Mouse (Mus musculus) G1E (cell line): ENCODE results near the gene Anks6. TPM values are rescaled to one million over a fixed set of nuclear protein-coding genes. Genes with fewer than 3 reads are reported as not detected.

Experiments
- ATAC-seq: 2 replicates; pipeline ENCODE4 v1.8.0; 2016; ENCODE audit warnings: mild to moderate bottlenecking; ENCODE audit not compliant: insufficient number of reproducible peaks, poor library complexity, low FRiP score, severe bottlenecking; ENCODE audit errors: extremely low read depth
- DNase-seq: peaks from one replicate; pipeline ENCODE4 v3.0.0; 2012; ENCODE audit warnings: low spot score
- H3K27me3 ChIP-seq: 2 replicates; pipeline ENCODE4 v1.6.1; 2012; ENCODE audit warnings: mild to moderate bottlenecking, low read length, inconsistent platforms; ENCODE audit not compliant: insufficient read depth
- H3K36me3 ChIP-seq: replicated peaks from 2 replicates; pipeline ENCODE3; 2012; ENCODE audit warnings: mild to moderate bottlenecking, inconsistent platforms
- H3K4me1 ChIP-seq: 2 replicates; pipeline ENCODE4 v1.6.1; 2012; ENCODE audit warnings: low read depth, low read length, inconsistent platforms, mixed read lengths; ENCODE audit not compliant: insufficient read depth
- H3K4me3 ChIP-seq: 2 replicates; pipeline ENCODE4 v1.5.1; 2012; ENCODE audit warnings: low read depth, mild to moderate bottlenecking, inconsistent platforms, low read length, moderate library complexity, mixed read lengths
- H3K9me3 ChIP-seq: replicated peaks from 2 replicates; pipeline ENCODE4 v1.6.1; 2012; ENCODE audit warnings: inconsistent platforms
- CTCF ChIP-seq: IDR thresholded peaks from 2 replicates; pipeline ENCODE4 v1.5.1; 2012; ENCODE audit warnings: low read depth, low read length, inconsistent platforms, mixed read lengths
- GATA1 ChIP-seq: IDR thresholded peaks from 2 replicates; pipeline ENCODE4 v1.6.1; 2012; ENCODE audit warnings: borderline replicate concordance, low read length, inconsistent platforms, mixed read lengths
- GATA2 ChIP-seq: IDR thresholded peaks from 2 replicates; pipeline ENCODE4 v1.6.1; 2012; ENCODE audit warnings: low read depth, low read length, inconsistent platforms, borderline replicate concordance
- POLR2AphosphoS5 ChIP-seq: IDR thresholded peaks from 2 replicates; pipeline ENCODE4 v1.6.1; 2012; ENCODE audit warnings: low read depth, low read length, inconsistent platforms; ENCODE audit not compliant: insufficient replicate concordance
- TAL1 ChIP-seq: conservative IDR thresholded peaks from 2 replicates; pipeline ENCODE4 v1.6.1; 2012; ENCODE audit warnings: low read depth, low read length, inconsistent platforms, mixed read lengths
- polyA plus RNA-seq: library from polyadenylated mRNA; stranded (reverse); fragments of >175 nt; gene quantifications from 2 replicates; pipeline ENCODE4 v1.2.3, GENCODE M21; 2012
- total RNA-seq, 2 experiments: library from RNA; stranded (forward) in 1 of 2; stranded (reverse) in 1 of 2; fragments of 200-1000 nt in 1 of 2; fragments of >200 nt in 1 of 2; fragmentation: Nextera tagmentation in 1 of 2; gene quantifications; 2 replicates each; pipeline ENCODE4 v1.2.3; 2014 to 2017

Anks6 gene
- total and polyA plus RNA-seq, 3 experiments = 0.44 TPM; not detected in 2

DNA sequence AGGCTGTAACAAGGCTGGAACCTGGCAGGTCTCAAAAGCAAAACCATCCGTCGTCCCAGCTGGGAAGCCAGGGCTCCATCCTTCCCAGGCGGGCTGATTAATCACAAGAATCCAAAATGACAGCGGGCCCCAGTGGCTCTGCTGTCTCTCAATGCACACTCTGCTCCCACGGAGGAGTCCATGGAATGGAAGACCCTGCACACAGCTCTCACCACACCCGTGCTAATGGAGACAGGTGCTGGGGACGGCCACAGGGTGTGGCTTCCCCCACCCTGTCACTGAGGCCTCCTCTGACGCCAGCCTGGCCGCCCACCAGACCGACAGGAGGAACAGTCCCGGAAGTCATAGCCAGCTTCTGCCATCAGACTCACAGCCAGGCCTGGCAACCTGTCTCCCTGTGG lies 80.6 kb downstream of the Anks6 start:
- TF ChIP-seq GATA2 = no peak
- no peak for TF ChIP-seq POLR2AphosphoS5
- TF ChIP-seq GATA1 = no peak
- TF ChIP-seq TAL1 = no peak
- no peak for TF ChIP-seq CTCF
- Histone ChIP-seq H3K27me3 (no peaks in the 10 kb centered on the region), H3K36me3 (no peaks in the 10 kb centered on the region), H3K4me1 (no peaks in the 10 kb centered on the region), H3K9me3 (peaks cover 82% of the 10 kb centered on the region), H3K4me3 (no peak overlapping the region)
- ATAC-seq (no peak), DNase-seq (no peak)

DNA sequence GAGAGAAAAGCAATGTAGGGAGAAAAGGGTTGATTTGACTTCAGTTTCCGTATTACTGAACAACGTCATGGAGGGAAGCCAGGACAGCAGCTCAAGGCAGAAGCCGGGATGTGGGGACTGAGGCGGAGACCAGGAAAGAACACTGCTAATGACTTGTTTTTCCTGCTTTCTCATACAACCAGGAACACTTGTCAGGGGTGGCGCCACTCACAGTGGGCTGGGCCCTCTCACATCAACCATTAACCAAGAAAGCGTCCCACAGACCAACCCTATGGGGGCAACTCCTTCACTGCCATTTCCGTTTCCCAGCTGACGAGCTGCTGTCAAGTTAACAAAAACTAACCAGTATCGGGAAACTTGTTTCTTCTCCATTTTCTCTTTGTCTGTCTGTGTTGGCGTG lies 83.9 kb downstream of the Anks6 start:
- Histone ChIP-seq H3K27me3 (no peaks in the 10 kb centered on the region), H3K4me3 (no peak overlapping the region), H3K9me3 (peaks cover 60% of the 10 kb centered on the region), H3K4me1 (no peaks in the 10 kb centered on the region), H3K36me3 (no peaks in the 10 kb centered on the region)
- DNase-seq = no peak
- ATAC-seq = no peak
- TF ChIP-seq GATA2 = no peak
- TF ChIP-seq GATA1 = no peak
- TF ChIP-seq CTCF = no peak
- TF ChIP-seq POLR2AphosphoS5 = no peak
- no peak for TF ChIP-seq TAL1

DNA sequence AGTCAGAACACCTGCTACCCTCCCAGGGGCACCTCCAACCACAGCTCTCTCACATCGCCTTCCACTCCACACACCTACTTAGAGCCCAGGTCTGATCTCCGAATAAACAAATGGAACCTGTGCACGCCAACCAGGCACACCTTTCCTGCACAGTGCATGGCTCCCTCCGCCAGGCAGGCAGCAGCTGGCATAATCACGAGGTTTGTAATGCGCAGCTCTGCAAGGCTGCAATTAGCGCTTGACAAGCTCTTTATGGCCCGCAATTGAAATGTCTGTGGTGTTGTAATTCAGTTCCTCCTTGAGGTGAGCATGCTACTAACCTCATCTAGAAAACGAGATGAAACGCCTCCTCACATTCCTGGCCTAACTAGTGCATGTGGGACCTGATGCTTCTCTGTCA lies 89.2 kb downstream of the Anks6 start:
- H3K4me3 ChIP-seq = no peak overlapping the region
- TF ChIP-seq GATA2 (no peak), CTCF (no peak), GATA1 (no peak), POLR2AphosphoS5 (no peak), TAL1 (no peak)
- H3K9me3 ChIP-seq = peaks cover 52% of the 10 kb centered on the region
- no peaks in the 10 kb centered on the region for H3K4me1 ChIP-seq
- ATAC-seq (no peak), DNase-seq (no peak)
- H3K27me3 ChIP-seq = no peaks in the 10 kb centered on the region
- no peaks in the 10 kb centered on the region for H3K36me3 ChIP-seq

DNA sequence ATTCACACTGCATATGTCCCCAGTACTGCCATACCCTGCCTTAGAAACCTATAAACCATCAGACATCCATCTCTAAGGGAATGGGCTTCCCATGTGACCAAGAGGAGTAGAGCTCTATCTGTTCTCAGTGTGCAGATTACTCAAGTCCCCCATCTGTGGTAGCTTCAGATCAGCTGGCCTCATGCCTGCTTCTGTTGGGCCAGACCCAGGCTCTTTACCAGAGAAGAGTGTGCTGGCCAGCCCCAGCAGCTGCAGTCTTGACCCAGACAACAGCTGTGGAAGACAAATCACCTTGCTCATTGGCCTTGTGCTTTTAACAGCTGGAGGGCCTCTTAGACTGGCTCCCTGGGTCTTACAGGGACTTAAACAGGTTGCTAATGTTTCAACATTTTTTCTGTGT lies 90.7 kb downstream of the Anks6 start:
- H3K9me3 ChIP-seq = peaks cover 52% of the 10 kb centered on the region
- H3K27me3 ChIP-seq = no peaks in the 10 kb centered on the region
- DNase-seq (no peak), ATAC-seq (no peak)
- TF ChIP-seq GATA2 = no peak
- no peak for TF ChIP-seq CTCF
- TF ChIP-seq GATA1 = no peak
- TF ChIP-seq TAL1 = no peak
- no peaks in the 10 kb centered on the region for H3K36me3 ChIP-seq
- no peaks in the 10 kb centered on the region for H3K4me1 ChIP-seq
- H3K4me3 ChIP-seq = no peak overlapping the region

Other genes with a start within 250 kb of the Anks6 start
- not detected in 2 replicates for gene Gabbr2, start 65.6 kb downstream of the Anks6 start, total RNA-seq (2014; fragmentation: Nextera tagmentation)
- gene Gabbr2, start 65.6 kb downstream of the Anks6 start, total RNA-seq (2017) = 0.05 TPM in 1 of 2 replicates, not detected in the other
- gene Gabbr2, start 65.6 kb downstream of the Anks6 start, polyA plus RNA-seq = not detected in 2 replicates
- not detected in 2 replicates for gene Galnt12, start 34.5 kb upstream of the Anks6 start, total RNA-seq (2014; fragmentation: Nextera tagmentation)
- gene Galnt12, start 34.5 kb upstream of the Anks6 start, total RNA-seq (2017) = not detected in 2 replicates
- gene Galnt12, start 34.5 kb upstream of the Anks6 start, polyA plus RNA-seq = not detected in 2 replicates
- not detected in 2 replicates for gene Col15a1, start 150.7 kb upstream of the Anks6 start, total RNA-seq (2014; fragmentation: Nextera tagmentation)
- 0.17 and 0.22 TPM in 2 replicates for gene Col15a1, start 150.7 kb upstream of the Anks6 start, total RNA-seq (2017)
- gene Col15a1, start 150.7 kb upstream of the Anks6 start, polyA plus RNA-seq = not detected in 2 replicates